Mouse (Mus musculus) right cerebral cortex, adult 18-20 months (tissue): ENCODE measurements at regions not wholly inside any gene's neighbourhood (a gene's known extent, or its start where the extent isn't known, plus 50 kb on each side); places are given as distances from the start of the nearest gene placed in this dataset.
A peak's percentile ranks its signal among the peaks of the same experiment; 100 is the strongest.

Experiments
- DNase-seq: peaks from one replicate; pipeline ENCODE4 v3.0.0; 2022; ENCODE audit warnings: mixed read lengths

GRCm38 (mm10) chr7:51722420-51722819 lies 100.6 kb downstream of the Slc17a6 start:
- DNase-seq = no peak

DNA sequence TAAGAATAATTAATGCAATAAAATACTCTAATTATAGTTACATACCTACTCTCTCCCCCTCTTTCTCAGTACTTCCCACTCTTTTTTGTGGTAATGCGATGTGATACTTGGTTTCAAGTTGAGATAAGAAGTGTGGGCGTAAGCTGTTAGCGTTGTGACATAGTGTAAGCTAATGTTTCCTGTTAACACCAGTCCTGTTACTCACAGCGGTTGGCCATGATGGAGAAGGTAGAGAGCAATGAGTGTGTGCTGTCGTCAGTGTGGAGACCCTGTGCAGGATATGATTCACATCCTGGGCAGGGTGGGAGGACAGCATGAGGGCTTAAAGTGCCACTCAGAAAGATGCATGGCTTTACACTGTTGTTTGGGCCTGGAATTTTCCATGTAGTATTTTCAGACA lies 102.1 kb downstream of the Slc17a6 start:
- DNase-seq = peak; percentile 1

GRCm38 (mm10) chr7:51736285-51736684 lies 114.5 kb downstream of the Slc17a6 start:
- DNase-seq = no peak

GRCm38 (mm10) chr7:51739590-51739989 lies 117.8 kb downstream of the Slc17a6 start:
- DNase-seq = no peak

GRCm38 (mm10) chr7:51740928-51741327 lies 119.1 kb downstream of the Slc17a6 start:
- DNase-seq = no peak

- DNase-seq = no peak
These were observed 119.1 kb upstream of the Gas2 start for GRCm38 (mm10) chr7:51742720-51743119.

DNA sequence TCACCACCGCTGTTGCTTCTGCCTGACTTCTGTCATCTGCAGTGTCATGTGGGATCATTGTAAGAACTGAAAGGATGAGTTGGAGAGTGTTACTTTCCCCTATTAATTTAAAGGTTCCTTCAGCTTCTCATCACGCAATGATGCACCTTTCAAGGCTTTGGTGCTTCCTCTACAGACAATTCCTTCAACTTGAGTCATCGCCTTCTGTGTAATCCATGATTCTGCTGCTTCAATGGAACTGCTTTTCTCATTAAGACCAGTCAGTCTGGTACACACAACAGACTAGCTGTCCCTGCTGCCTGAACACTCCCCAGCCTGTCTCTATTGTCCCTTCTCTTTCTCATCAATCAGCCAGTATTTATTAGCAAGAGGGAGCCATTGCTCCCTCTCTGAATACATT lies 116.2 kb upstream of the Gas2 start:
- DNase-seq = no peak

DNA sequence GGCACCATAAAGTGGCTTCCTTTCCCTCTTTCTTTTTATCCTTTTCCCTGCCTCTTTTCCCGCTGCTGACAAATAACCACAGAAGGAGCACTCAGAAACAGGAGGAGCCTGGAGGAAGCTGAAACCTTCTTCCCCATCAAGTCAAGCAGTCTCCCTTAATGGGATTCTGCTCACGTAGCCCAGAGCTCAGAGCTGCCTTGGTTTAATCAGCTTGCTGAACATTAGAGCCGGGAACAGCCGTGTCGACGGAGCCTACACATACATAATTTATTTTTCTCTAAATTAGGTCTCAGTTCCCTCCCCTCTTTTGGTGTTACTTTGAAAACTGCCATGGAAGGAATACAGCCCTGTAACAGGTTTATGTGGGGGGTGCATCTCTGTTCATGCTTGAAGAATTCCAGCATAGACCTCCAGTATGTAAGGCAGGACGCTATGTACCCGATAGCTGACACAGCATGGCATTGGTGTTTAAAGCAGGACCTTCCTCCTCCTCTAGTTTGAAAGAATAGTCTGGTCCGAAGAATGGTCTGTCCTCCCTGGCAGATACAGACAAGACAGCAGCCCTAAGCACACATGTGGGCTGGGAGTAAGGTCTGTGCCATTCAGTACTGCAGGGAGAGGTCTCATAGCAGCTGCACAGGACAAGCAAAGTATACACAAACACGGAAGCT lies 113.0 kb upstream of the Gas2 start:
- DNase-seq = peak; percentile 29

DNA sequence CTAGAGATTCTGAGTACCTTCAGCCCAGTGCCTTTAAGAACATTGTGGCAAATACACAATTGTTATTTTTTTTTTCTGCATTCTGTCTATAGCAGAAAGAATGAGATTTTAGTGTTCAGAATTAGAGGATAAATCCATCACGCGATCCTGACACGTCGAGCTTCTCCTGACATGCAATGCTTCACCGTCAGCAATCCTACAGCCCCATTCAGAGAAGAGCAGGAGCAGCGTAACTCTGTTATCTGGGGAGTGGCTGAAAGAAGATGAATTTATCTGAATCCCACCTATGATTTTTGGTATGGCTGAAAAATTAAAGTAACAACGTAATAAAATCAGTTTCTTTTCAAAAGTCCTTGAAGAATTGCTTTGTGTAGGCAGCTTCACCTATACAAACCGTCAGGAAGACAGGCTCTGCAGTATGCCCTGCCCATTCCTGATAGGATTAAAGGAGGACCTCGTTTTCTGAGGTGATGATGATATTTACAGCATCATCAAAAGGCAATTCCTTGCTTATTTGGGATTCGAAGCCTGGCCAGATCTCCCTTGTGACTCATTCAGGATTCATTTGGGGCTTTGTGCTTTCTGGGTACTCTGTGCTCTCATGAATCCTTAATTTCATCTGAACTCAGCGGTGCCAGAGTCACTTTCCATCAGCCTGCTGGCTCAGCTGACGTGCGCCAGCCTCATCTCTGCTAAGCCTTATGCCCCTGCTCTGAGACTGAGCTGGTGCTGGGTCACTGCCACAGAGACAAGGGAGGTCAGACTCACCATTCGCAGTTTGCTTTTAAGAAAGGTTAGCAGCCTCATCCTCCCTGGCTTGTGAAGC lies 112.3 kb upstream of the Gas2 start:
- peak; percentile 17 for DNase-seq

DNA sequence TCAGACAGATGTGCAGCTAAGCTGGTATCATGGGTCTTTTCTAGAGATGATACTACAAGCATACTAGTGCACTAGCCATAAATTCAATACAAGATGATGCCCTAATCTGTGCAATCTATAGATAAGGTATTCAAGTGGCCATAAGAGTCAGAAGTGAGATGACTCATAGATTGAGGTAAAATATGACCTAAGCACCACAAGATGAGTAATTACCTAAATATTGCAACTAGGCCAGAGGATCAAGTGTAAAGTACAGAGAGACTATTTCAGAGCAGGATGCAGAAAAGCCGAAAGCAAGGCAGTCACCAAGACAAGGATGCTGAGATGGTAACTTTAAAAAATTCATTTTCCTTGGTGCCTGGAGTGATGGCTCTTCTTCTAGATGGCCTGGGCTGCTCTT lies 111.5 kb upstream of the Gas2 start:
- DNase-seq = no peak

DNA sequence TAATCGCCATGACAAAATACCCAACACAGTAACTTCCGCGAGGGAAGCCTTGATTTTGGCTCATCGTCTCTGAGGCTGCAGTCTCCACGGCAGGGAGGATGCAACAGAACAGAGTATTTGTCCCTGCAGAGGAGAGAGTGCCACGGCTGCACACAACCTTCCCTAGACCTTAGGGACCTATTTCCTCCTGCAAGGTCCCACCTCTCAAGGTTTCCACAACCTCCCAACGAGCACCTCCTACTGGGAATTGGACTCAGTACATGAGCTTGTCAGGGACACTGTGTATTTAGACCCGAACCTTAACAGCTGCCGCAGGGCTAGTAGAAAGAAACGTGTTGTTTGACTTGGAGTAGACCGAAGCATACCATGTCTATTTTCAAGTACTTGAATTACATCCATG lies 108.8 kb upstream of the Gas2 start:
- DNase-seq = no peak

GRCm38 (mm10) chr7:51754208-51754888 lies 107.5 kb upstream of the Gas2 start:
- DNase-seq = no peak

DNA sequence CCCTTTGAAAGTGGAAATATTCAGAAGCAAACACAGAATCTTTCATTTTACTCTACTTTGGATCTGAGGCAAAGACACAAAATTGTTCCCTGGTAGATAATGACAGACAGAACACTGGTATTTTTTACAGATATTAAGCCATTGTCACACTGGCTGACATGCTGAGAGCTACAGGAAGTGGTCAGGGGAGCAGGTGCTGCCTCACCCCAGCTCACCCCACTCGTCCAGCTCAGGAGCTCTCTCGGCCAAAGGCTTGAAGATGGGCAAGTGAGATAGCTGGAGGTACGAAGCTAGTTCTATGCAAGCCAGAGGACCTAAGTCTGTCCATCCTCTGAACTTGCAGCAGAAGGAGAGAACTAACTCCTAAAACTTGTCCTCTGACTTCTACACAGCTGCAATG lies 105.6 kb upstream of the Gas2 start:
- no peak for DNase-seq

- no peak for DNase-seq
These were observed 102.2 kb upstream of the Gas2 start for GRCm38 (mm10) chr7:51759536-51760153.

DNA sequence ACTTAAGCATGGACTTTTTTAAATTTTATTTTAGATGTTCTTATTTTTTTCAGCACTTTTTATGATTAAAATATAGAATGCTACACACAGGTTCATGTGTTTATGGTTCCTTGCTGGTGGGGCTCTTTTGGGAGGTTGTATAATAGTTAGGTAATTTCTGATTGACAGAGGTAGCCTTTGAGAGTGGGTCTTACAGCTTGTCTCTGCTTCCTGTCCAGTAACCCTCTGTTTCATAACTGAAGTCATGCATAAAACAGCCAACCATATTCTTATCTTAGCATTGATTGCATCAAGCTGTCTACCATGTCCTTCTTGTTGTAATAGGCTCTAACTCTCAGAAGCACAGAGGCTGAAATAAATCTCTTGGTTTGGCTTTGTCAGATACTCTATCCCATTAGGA lies 94.7 kb upstream of the Gas2 start:
- no peak for DNase-seq

DNA sequence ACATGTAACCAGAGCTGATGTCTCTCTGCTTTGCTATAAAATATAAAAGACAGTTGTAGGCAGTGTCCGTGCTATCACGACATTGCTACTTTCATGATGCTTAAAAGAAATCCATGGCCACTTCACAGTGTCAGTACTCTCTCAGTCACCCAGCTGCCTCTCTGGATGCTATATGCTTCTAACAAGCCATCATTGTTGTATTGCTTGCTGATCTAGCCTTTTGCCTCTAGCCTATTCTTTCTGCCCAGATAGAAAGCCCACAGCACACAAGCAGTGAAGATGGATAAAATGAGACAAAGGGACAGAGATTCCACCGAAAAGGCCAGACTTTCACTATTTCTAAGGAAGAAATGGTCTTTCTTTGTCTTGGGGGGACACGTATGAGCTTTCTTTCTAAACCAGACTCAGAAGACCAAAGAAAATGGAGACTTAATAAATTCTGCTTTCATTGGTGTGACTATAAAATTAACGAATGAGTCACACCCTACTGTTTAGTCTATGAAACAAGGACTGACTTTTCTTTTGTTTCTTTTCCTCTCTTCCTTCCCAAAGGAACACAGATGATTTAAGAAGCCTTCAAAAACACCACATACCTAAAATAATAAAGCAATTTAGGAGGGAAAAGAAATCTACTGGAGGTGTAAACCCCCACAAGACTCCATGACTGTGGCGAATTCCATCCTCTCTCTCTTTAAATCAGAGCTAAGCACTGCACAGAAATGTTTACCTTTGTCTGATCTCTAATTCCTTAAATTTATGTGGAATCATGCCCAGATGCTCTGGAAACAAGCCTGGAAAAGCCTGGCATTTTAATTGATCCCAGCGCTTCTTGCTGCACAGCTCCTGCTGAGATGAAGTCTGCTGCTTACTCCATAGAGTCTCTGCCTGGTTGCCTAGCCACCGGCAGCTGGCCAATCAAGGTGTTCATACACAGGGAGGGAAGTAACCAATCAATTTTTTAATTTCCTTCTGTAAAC lies 89.6 kb upstream of the Gas2 start:
- DNase-seq = no peak

DNA sequence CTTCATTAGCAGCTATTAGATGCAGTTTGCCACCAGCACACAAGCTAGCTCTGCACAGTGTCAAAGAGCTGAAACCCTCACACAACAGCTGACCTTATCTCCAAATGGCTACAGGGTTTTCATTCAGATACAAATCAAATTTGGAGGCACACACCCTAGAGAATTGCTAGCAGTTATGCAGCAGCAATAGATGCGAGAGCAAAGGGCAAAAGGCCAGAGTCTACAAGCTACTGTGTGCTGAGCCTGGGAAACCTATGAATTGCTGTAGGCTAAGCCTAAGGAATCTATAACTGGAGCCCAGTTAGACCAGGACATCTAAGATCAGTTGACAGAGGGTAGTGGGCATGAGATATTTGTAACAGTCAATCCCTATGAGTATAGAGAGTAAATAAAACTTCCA lies 85.8 kb upstream of the Gas2 start:
- no peak for DNase-seq

GRCm38 (mm10) chr7:51783070-51783776 lies 78.6 kb upstream of the Gas2 start:
- no peak for DNase-seq

DNA sequence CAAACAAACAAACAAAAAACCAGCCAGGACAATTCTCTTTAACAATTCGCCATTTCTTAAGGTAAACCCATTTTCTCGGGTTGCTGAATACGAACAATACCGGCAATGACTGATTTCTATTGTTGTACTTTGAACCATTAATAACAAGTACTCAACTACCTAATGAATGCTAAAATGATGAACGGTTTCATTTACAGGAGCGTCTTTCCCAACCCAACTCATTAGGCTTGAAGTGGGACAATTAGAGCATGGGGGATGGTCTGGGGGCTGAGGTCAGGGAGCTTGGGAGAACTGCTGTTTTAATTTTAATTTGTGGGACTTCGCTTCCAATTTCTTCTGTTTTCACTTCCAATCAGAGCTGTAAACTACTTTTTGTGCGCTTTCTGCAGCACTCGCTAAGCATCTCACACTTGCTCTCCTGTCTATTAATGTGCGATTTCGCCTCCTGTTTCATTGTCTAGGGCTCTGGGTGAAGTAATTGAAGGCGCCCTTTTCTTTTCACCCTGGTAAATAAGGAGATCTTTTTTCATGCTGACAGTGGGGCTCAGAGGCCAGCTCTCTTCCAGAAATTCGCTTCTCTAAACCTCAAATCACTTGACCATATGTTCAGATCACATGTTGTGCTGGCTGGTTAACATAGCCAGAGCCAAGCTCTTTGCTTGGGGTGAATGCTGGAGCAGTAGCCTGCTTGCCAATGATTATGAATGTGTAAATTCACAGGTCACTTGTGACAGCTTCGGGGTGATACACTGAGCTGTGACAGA lies 77.7 kb upstream of the Gas2 start:
- no peak for DNase-seq

DNA sequence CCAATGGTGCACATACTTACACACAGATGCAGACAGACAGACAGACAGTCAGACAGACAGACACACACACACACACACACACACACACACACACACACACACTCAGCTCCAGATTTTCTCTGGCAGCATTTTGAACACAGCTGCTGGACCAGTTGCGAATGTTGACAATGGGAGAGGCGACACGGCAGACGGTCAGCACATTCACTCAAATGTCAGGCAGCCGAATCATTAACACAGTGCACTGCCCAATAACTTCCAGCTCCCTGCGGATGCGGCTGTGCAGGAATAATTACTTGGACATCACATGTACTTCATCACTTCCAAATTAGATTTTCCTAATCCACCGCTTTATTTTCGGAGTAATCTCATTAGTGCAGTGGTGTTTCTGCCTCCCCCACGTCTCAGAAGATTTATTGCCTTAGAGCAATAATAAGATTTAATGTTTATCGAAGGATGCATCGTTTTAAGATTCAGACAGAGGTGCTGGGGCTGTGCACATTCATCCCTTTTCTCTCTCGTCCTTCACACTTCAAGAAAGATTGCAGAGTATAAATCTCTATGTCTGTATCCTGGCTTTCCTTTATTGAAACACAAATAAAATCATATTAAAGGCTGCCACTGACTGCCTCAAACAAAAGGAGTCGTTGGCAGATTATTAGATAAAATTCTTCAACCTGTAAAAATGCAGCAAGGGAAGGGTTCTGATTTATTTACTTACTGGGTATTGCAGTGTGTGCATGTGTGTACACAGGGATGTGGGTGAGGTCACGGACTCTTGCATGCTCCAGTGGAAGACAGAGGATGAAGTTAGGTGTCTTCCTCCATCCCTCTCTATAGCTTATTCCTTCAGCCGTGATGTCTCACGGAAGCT lies 70.9 kb upstream of the Gas2 start:
- no peak for DNase-seq
